Mouse (Mus musculus) heart, postnatal 36 days (tissue): ENCODE measurements around the gene Arv1. TPM values are rescaled to one million over a fixed set of nuclear protein-coding genes. Genes with fewer than 3 reads are reported as not detected.

Experiments used
- DNase-seq, 2 experiments: peaks; one replicate each; pipeline ENCODE4 v3.0.0; 2021 to 2022
- intact Hi-C: fragments of 180-260 bp; cut with DNase I; formaldehyde crosslinking; loops from one replicate; pipeline ENCODE4 v1.15.1; 2025
- total RNA-seq, 2 experiments: library from RNA; stranded (reverse); gene quantifications; 2 replicates each; pipeline ENCODE4 v1.2.3; 2021

The Arv1 gene
- total RNA-seq, 2 experiments from 2014 or later, result 3.6 to 5.6 TPM

- intact Hi-C loops, result no loop called here
Observed at GRCm38 (mm10) chr8:124783228-124783627, 61.3 kb downstream of the Arv1 start.

More at GRCm38 (mm10) chr8:124783228-124783627, 61.3 kb downstream of the Arv1 start:
- no peak for DNase-seq

Other genes with a start within 250 kb of the Arv1 start
- 10 to 100 TPM; 19.5 to 25.1 TPM for gene Cog2, start 201.4 kb upstream of the Arv1 start, total RNA-seq
- 10 to 100 TPM in 1 of 2 experiments, 1 to 10 TPM in 1; 6.4 to 11.8 TPM for gene Agt, start 152.4 kb upstream of the Arv1 start, total RNA-seq
- not detected for gene Capn9, start 146.0 kb upstream of the Arv1 start, total RNA-seq
- gene 2310022B05Rik, start 58.8 kb upstream of the Arv1 start, total RNA-seq, result 10 to 100 TPM; 68.7 to 73.6 TPM
- 10 to 100 TPM; 16.7 to 17.4 TPM for gene Ttc13, start 156 bp upstream of the Arv1 start, total RNA-seq
- gene Fam89a, start 29.7 kb downstream of the Arv1 start, total RNA-seq, result 1 to 10 TPM in 1 of 2 experiments, under 1 TPM in 1; 0.75 to 1.6 TPM
- gene Trim67, start 71.0 kb downstream of the Arv1 start, total RNA-seq, result under 1 TPM; 0.36 to 0.68 TPM
- 100 to 1,000 TPM; 174 to 194 TPM for gene Gnpat, start 140.9 kb downstream of the Arv1 start, total RNA-seq
- gene 2810004N23Rik, start 141.0 kb downstream of the Arv1 start, total RNA-seq, result 10 to 100 TPM; 44.8 to 47.4 TPM
- 10 to 100 TPM; 18.5 to 22.8 TPM for gene Exoc8, start 175.6 kb downstream of the Arv1 start, total RNA-seq
- 10 to 100 TPM; 12.2 to 12.8 TPM for gene Sprtn, start 175.7 kb downstream of the Arv1 start, total RNA-seq
- gene Egln1, start 227.2 kb downstream of the Arv1 start, total RNA-seq, result 100 to 1,000 TPM; 294 to 306 TPM